Mouse (Mus musculus): Measurements from ENCODE around the gene Actrt1. TPM values are rescaled to one million over a fixed set of nuclear protein-coding genes. Genes with fewer than 3 reads are reported as not detected.

Gene Actrt1
- not detected in 2 replicates for polyA plus RNA-seq (2015; fragmentation: Nextera tagmentation; extraction: Ambion mirVana)

- Histone ChIP-seq H3K4me2 (replicated peaks; ENCODE audit: low read depth, low read length) (no peak within 1 kb of the TSS), H3K36me3 (ENCODE audit: insufficient read depth, low read length) (no peaks in the 10 kb centered on the region), H3K27me3 (ENCODE audit: insufficient read depth, low read length) (no peaks in the 10 kb centered on the region), H3K4me3 (ENCODE audit: low read length) (no peak within 1 kb of the TSS), H3K27ac (ENCODE audit: low read length) (no peak within 1 kb of the TSS), H3K9me3 (ENCODE audit: low read length) (no peaks in the 10 kb centered on the region), H3K4me1 (ENCODE audit: insufficient read depth, low read length) (no peaks in the 10 kb centered on the region), H3K9ac (replicated peaks; ENCODE audit: low read length) (no peak within 1 kb of the TSS)
- ATAC-seq (ENCODE audit: low FRiP score, low TSS enrichment) = no peak
These were observed at the start of gene Actrt1 for GRCm38 (mm10) chrX:46328707-46329106. Actrt1 (plus strand) TSS chrX:46329007.

- no peak overlapping the region for H3K9ac ChIP-seq (replicated peaks; ENCODE audit: low read length)
- H3K27ac ChIP-seq (ENCODE audit: low read length) = no peak overlapping the region
- H3K4me2 ChIP-seq (replicated peaks; ENCODE audit: low read depth, low read length) = no peak overlapping the region
- H3K4me1 ChIP-seq (ENCODE audit: insufficient read depth, low read length) = no peaks in the 10 kb centered on the region
- no peak for ATAC-seq (ENCODE audit: low FRiP score, low TSS enrichment)
- no peaks in the 10 kb centered on the region for H3K27me3 ChIP-seq (ENCODE audit: insufficient read depth, low read length)
- 69% methylated on average over 1 of the region's 1 CpGs for WGBS
- H3K36me3 ChIP-seq (ENCODE audit: insufficient read depth, low read length) = no peaks in the 10 kb centered on the region
- H3K9me3 ChIP-seq (ENCODE audit: low read length) = no peaks in the 10 kb centered on the region
- no peak overlapping the region for H3K4me3 ChIP-seq (ENCODE audit: low read length)
These were observed 2.8 kb downstream of the Actrt1 start for GRCm38 (mm10) chrX:46331463-46332115.

Data from kidney, embryonic 16.5 days (tissue).